Comparison of ENCODE assay signal across 14 mouse cellular contexts in the genomic region with DNA sequence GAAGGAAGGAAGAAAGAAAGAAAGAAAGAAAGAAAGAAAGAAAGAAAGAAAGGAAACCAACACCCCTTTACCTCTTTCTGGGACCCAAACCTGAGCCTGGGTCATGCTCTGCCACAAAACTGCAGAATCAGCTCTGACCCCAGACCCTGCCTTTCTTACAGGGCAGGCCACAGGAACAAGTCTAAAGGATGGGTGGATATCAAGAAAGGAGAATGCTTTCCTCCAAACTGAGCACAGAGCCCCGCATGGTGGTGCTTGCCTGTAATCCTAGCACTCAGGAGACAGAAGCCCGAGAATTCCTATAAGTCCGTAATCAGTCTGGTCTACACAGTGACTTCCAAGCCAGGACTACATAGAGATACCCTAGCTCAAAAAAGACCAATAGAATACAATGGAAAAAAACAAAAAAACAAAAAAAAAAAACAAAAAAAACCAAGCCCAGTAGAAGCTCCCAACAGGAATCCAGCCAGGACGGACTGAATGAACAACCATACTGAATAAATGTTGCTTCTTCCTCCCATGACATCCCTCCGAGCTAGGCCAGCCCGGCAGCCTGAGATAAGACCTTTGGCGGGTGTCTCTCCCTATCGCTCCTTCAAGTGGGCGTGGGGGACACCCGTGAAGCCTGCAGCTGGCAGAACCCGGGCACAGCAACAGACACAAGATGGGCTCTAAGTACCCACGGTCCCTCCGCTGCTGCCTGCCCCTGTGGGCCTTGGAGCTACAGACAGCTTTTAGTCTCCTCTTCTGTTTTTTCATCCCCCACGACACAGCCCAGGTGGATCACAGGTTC. TPM values are rescaled to one million over a fixed set of nuclear protein-coding genes. Genes with fewer than 3 reads are reported as not detected.
DNase-seq lines count a peak whose midpoint lies in the region; ATAC-seq and TF ChIP-seq lines count a peak whose summit lies in the region.
"Had no signal": no experiment of that assay in that cellular context is flagged by ENCODE, and none has a peak within 500 bp of the region (broad histone marks: within the 10 kb centered on the region; RNA-seq: fewer than 3 reads in every experiment).

A gene (plus strand): TSS at position 600 of the 793 bp plus-strand sequence.

- no peak for TF ChIP-seq CTCF in G1E (IDR thresholded peaks at IDR 0.05; ENCODE audit: low read depth, low read length)

- 76% methylated on average over 14 of the region's 14 CpGs for WGBS in hindbrain, embryonic 10.5 days
- 69% methylated on average over 14 of the region's 14 CpGs for WGBS in hindbrain, embryonic 16.5 days
- WGBS in embryonic facial prominence, embryonic 14.5 days = 61% methylated on average over 10 of the region's 14 CpGs
- 20% methylated on average over 14 of the region's 14 CpGs for WGBS in liver, embryonic 16.5 days (ENCODE audit: insufficient replicate concordance)

- H3K4me2 ChIP-seq in hindbrain, embryonic 16.5 days (ENCODE audit: low read length) = no peak within 1 kb of the TSS
- H3K4me2 ChIP-seq in embryonic facial prominence, embryonic 14.5 days (ENCODE audit: low read depth, low read length) = no peak within 1 kb of the TSS
- peak within 1 kb of the TSS; percentile 70 for H3K4me2 ChIP-seq in liver, embryonic 16.5 days (ENCODE audit: low read depth, low read length)
- H3K4me2 ChIP-seq: embryonic facial prominence, embryonic 12.5 days had no signal

- H3K9me3 ChIP-seq in hindbrain, embryonic 10.5 days = no peaks in the 10 kb centered on the region
- H3K9me3 ChIP-seq in hindbrain, embryonic 16.5 days (ENCODE audit: control insufficient read depth, low read length) = no peaks in the 10 kb centered on the region
- no peaks in the 10 kb centered on the region for H3K9me3 ChIP-seq in G1E (replicated peaks)
- no peaks in the 10 kb centered on the region for H3K9me3 ChIP-seq in embryonic facial prominence, embryonic 14.5 days (ENCODE audit: control insufficient read depth, low read length)
- H3K9me3 ChIP-seq in liver, embryonic 16.5 days (replicated peaks; ENCODE audit: control insufficient read depth, low read length) = no peaks in the 10 kb centered on the region
- H3K9me3 ChIP-seq: embryonic facial prominence, embryonic 12.5 days had no signal

- no peak for ATAC-seq in hindbrain, embryonic 16.5 days
- peak; percentile 29 for ATAC-seq in G1E (ENCODE audit: extremely low read depth, insufficient number of reproducible peaks, low FRiP score, poor library complexity, severe bottlenecking)
- 0 out of 2 replicates have a peak, but pooled peaks have one; percentile 11 for ATAC-seq in embryonic facial prominence, embryonic 14.5 days (ENCODE audit: low read depth)
- ATAC-seq in liver, embryonic 16.5 days (ENCODE audit: low read depth) = peak; percentile 71

- no peak for DNase-seq in hindbrain, embryonic 10.5 days (ENCODE audit: low spot score)
- peak; percentile 54 for DNase-seq in G1E (ENCODE audit: low spot score)
- DNase-seq in embryonic facial prominence, embryonic 14.5 days (ENCODE audit: low spot score) = no peak
- DNase-seq in adrenal gland, adult (ENCODE audit: inconsistent age in 2 of 2, low spot score in 1 of 2) = no peak
- no peak for DNase-seq in cerebellum, postnatal 14 days
- no peak for DNase-seq in adrenal gland, postnatal 14 days
- DNase-seq: lung, postnatal 14 days; thymus, adult 2 months had no signal

- no peaks in the 10 kb centered on the region for H3K36me3 ChIP-seq in hindbrain, embryonic 10.5 days
- no peaks in the 10 kb centered on the region for H3K36me3 ChIP-seq in hindbrain, embryonic 16.5 days (ENCODE audit: control insufficient read depth, insufficient read depth, low read length)
- no peaks in the 10 kb centered on the region for H3K36me3 ChIP-seq in G1E (replicated peaks)
- no peaks in the 10 kb centered on the region for H3K36me3 ChIP-seq in embryonic facial prominence, embryonic 14.5 days (ENCODE audit: control insufficient read depth, insufficient read depth, low read length)
- peaks cover 4% of the 10 kb centered on the region for H3K36me3 ChIP-seq in liver, embryonic 16.5 days (ENCODE audit: control insufficient read depth, insufficient read depth)
- H3K36me3 ChIP-seq: embryonic facial prominence, embryonic 12.5 days had no signal

- H3K4me1 ChIP-seq in hindbrain, embryonic 10.5 days (replicated peaks) = peaks cover 11% of the 10 kb centered on the region
- no peaks in the 10 kb centered on the region for H3K4me1 ChIP-seq in hindbrain, embryonic 16.5 days (ENCODE audit: control insufficient read depth, insufficient read depth, low read depth, low read length)
- peaks cover 80% of the 10 kb centered on the region for H3K4me1 ChIP-seq in G1E (ENCODE audit: insufficient read depth, low read depth, low read length)
- H3K4me1 ChIP-seq in embryonic facial prominence, embryonic 14.5 days (ENCODE audit: control insufficient read depth, insufficient read depth, low read length) = no peaks in the 10 kb centered on the region; the same call in 1 of the 2 replicates
- peaks cover 19% of the 10 kb centered on the region for H3K4me1 ChIP-seq in liver, embryonic 16.5 days (ENCODE audit: control insufficient read depth, low read depth, low read length)

- no peak within 1 kb of the TSS for H3K9ac ChIP-seq in hindbrain, embryonic 16.5 days (ENCODE audit: low read depth, low read length)
- H3K9ac ChIP-seq in embryonic facial prominence, embryonic 14.5 days (ENCODE audit: low read depth, low read length) = no peak within 1 kb of the TSS
- peak within 1 kb of the TSS; percentile 91 for H3K9ac ChIP-seq in liver, embryonic 16.5 days (ENCODE audit: low read depth, low read length)
- H3K9ac ChIP-seq: embryonic facial prominence, embryonic 12.5 days had no signal

- peak within 1 kb of the TSS; percentile 70 for H3K27ac ChIP-seq in hindbrain, embryonic 10.5 days
- no peak within 1 kb of the TSS for H3K27ac ChIP-seq in hindbrain, embryonic 16.5 days (ENCODE audit: low read depth, low read length)
- no peak within 1 kb of the TSS for H3K27ac ChIP-seq in embryonic facial prominence, embryonic 14.5 days (replicated peaks; ENCODE audit: low read depth, low read length)
- H3K27ac ChIP-seq in liver, embryonic 16.5 days (ENCODE audit: low read length) = peak within 1 kb of the TSS; percentile 96
- H3K27ac ChIP-seq: embryonic facial prominence, embryonic 12.5 days; kidney, postnatal 0 days; left cerebral cortex, adult 2 months had no signal

- peaks cover 21% of the 10 kb centered on the region for H3K27me3 ChIP-seq in hindbrain, embryonic 10.5 days (ENCODE audit: insufficient read depth, poor library complexity, severe bottlenecking)
- peaks cover 1% of the 10 kb centered on the region; the same call in 1 of the 2 replicates for H3K27me3 ChIP-seq in hindbrain, embryonic 16.5 days (replicated peaks; ENCODE audit: control insufficient read depth, insufficient read depth, low read length)
- no peaks in the 10 kb centered on the region for H3K27me3 ChIP-seq in G1E (ENCODE audit: insufficient read depth, low read length)
- H3K27me3 ChIP-seq in embryonic facial prominence, embryonic 14.5 days (replicated peaks; ENCODE audit: control insufficient read depth, insufficient read depth, low read length) = peaks cover 6% of the 10 kb centered on the region; the same call in 1 of the 2 replicates
- no peaks in the 10 kb centered on the region for H3K27me3 ChIP-seq in liver, embryonic 16.5 days (ENCODE audit: control insufficient read depth, insufficient read depth, low read depth, low read length)

- peak within 1 kb of the TSS; percentile 29 for H3K4me3 ChIP-seq in hindbrain, embryonic 10.5 days
- H3K4me3 ChIP-seq in hindbrain, embryonic 16.5 days (ENCODE audit: low read length) = no peak within 1 kb of the TSS
- H3K4me3 ChIP-seq in G1E (ENCODE audit: low read depth, low read length) = peak within 1 kb of the TSS; percentile 70
- no peak within 1 kb of the TSS for H3K4me3 ChIP-seq in embryonic facial prominence, embryonic 14.5 days (ENCODE audit: low read depth, low read length)
- H3K4me3 ChIP-seq in liver, embryonic 16.5 days (ENCODE audit: low read depth, low read length) = peak within 1 kb of the TSS; percentile 77
- H3K4me3 ChIP-seq: embryonic facial prominence, embryonic 12.5 days; left cerebral cortex, adult 2 months had no signal

RNA-seq across cellular contexts. Expression of the gene that starts here (rescaled TPM):
- polyA plus RNA-seq in hindbrain, embryonic 10.5 days (2016; fragmentation: Nextera tagmentation; extraction: Ambion mirVana) = 11.2 and 12.5 TPM in 2 replicates
- 1.7 and 2.1 TPM in 2 replicates for polyA plus RNA-seq in hindbrain, embryonic 16.5 days (2015; fragmentation: Nextera tagmentation; extraction: Ambion mirVana)
- total RNA-seq in G1E (2014; fragmentation: Nextera tagmentation) (3.2 and 69.7 TPM in 2 replicates), G1E (2017) (9.8 and 12.4 TPM in 2 replicates)
- polyA plus RNA-seq in G1E (2012) = 2.9 and 3.3 TPM in 2 replicates
- 3.0 and 4.3 TPM in 2 replicates for polyA plus RNA-seq in embryonic facial prominence, embryonic 14.5 days (2014; fragmentation: Nextera tagmentation; extraction: Ambion mirVana)
- 522 and 550 TPM in 2 replicates for polyA plus RNA-seq in liver, embryonic 16.5 days (2015; fragmentation: Nextera tagmentation; extraction: Ambion mirVana)
- total RNA-seq in adrenal gland, postnatal 14 days (2021) = 1.1 and 8.4 TPM in 2 replicates
- total RNA-seq: gastrocnemius, adult 18-20 months; left cerebral cortex, adult 2 months had no signal

Comparison
In these comparisons a context has a peak if more than half of its experiments do, and no peak if none do; other contexts are left out.
1. RNA of the gene that starts here (polyA plus RNA-seq): 522 to 550 TPM in liver, embryonic 16.5 days; 11.2 to 12.5 TPM in hindbrain, embryonic 10.5 days, 2.9 to 3.3 TPM in G1E, 3.0 to 4.3 TPM in embryonic facial prominence, embryonic 14.5 days and 1.7 to 2.1 TPM in hindbrain, embryonic 16.5 days; every median in the first group is over 10 times any median in the second.
2. H3K27ac ChIP-seq: peak in hindbrain, embryonic 10.5 days (single experiment) and liver, embryonic 16.5 days (single experiment); none in hindbrain, embryonic 16.5 days (single experiment) and embryonic facial prominence, embryonic 14.5 days (single experiment).
3. H3K4me3 ChIP-seq: peak in hindbrain, embryonic 10.5 days (single experiment), G1E (single experiment) and liver, embryonic 16.5 days (single experiment); none in hindbrain, embryonic 16.5 days (single experiment) and embryonic facial prominence, embryonic 14.5 days (single experiment).